ENCODE assay signal across 8 mouse cellular contexts in genomic region chr2:92372767-92373436, GRCm38 (mm10). TPM values are rescaled to one million over a fixed set of nuclear protein-coding genes. Genes with fewer than 3 reads are reported as not detected.
DNase-seq lines count a peak whose midpoint lies in the region; ATAC-seq lines count a peak whose summit lies in the region.
"Had no signal": no experiment of that assay in that cellular context is flagged by ENCODE, and none has a peak within 500 bp of the region (broad histone marks: within the 10 kb centered on the region; RNA-seq: fewer than 3 reads in every experiment).

No protein-coding gene starts in this region.

- H3K4me2 ChIP-seq in embryonic facial prominence, embryonic 11.5 days (ENCODE audit: low read depth, low read length) = no peak overlapping the region
- H3K4me2 ChIP-seq in kidney, embryonic 16.5 days (replicated peaks; ENCODE audit: low read depth, low read length) = peak overlapping the region; percentile 69; the same call in 1 of the 2 replicates
- no peak overlapping the region for H3K4me2 ChIP-seq in stomach, embryonic 16.5 days (ENCODE audit: low read depth, low read length)
- H3K4me2 ChIP-seq: liver, embryonic 15.5 days had no signal

- no peak overlapping the region for H3K9ac ChIP-seq in embryonic facial prominence, embryonic 11.5 days (replicated peaks; ENCODE audit: low read length)
- peak overlapping the region; percentile 35 for H3K9ac ChIP-seq in kidney, embryonic 16.5 days (replicated peaks; ENCODE audit: low read length)
- H3K9ac ChIP-seq in stomach, embryonic 16.5 days (ENCODE audit: low read length) = peak overlapping the region; percentile 34
- H3K9ac ChIP-seq: liver, embryonic 15.5 days had no signal

- no peak overlapping the region for H3K4me3 ChIP-seq in embryonic facial prominence, embryonic 11.5 days (ENCODE audit: low read depth, low read length)
- H3K4me3 ChIP-seq in kidney, embryonic 16.5 days (ENCODE audit: low read length) = no peak overlapping the region
- no peak overlapping the region for H3K4me3 ChIP-seq in stomach, embryonic 16.5 days (replicated peaks; ENCODE audit: low read length)
- H3K4me3 ChIP-seq: liver, embryonic 15.5 days had no signal

- no peaks in the 10 kb centered on the region for H3K36me3 ChIP-seq in embryonic facial prominence, embryonic 11.5 days (replicated peaks; ENCODE audit: control insufficient read depth, insufficient read depth, low read depth, low read length)
- no peaks in the 10 kb centered on the region for H3K36me3 ChIP-seq in kidney, embryonic 16.5 days (ENCODE audit: insufficient read depth, low read length)
- H3K36me3 ChIP-seq in stomach, embryonic 16.5 days (ENCODE audit: control insufficient read depth, insufficient read depth, low read length) = no peaks in the 10 kb centered on the region

- H3K27me3 ChIP-seq in embryonic facial prominence, embryonic 11.5 days (ENCODE audit: control insufficient read depth, insufficient read depth, low read length) = peaks cover 10% of the 10 kb centered on the region; the same call in 1 of the 2 replicates
- 0 out of 2 replicates have a peak, but pooled peaks cover 7% of the 10 kb centered on the region for H3K27me3 ChIP-seq in kidney, embryonic 16.5 days (ENCODE audit: insufficient read depth, low read length)
- H3K27me3 ChIP-seq in stomach, embryonic 16.5 days (ENCODE audit: control insufficient read depth, insufficient read depth, low read length) = peaks cover 9% of the 10 kb centered on the region; the same call in 1 of the 2 replicates

- H3K9me3 ChIP-seq in embryonic facial prominence, embryonic 11.5 days (replicated peaks; ENCODE audit: control insufficient read depth, low read length) = no peaks in the 10 kb centered on the region
- H3K9me3 ChIP-seq in kidney, embryonic 16.5 days (ENCODE audit: low read length) = no peaks in the 10 kb centered on the region
- H3K9me3 ChIP-seq in stomach, embryonic 16.5 days (replicated peaks; ENCODE audit: control insufficient read depth, low read length) = no peaks in the 10 kb centered on the region
- H3K9me3 ChIP-seq: liver, embryonic 15.5 days had no signal

- peak overlapping the region; percentile 15; the same call in 1 of the 2 replicates for H3K27ac ChIP-seq in embryonic facial prominence, embryonic 11.5 days (replicated peaks; ENCODE audit: low read depth, low read length)
- H3K27ac ChIP-seq in kidney, embryonic 16.5 days (ENCODE audit: low read length) = peak overlapping the region; percentile 96
- H3K27ac ChIP-seq in stomach, embryonic 16.5 days (ENCODE audit: low read length) = peak overlapping the region; percentile 90
- H3K27ac ChIP-seq: liver, embryonic 15.5 days had no signal

- no peak for ATAC-seq in embryonic facial prominence, embryonic 11.5 days (replicated peaks; ENCODE audit: insufficient number of reproducible peaks, low FRiP score, low TSS enrichment, low read depth)
- ATAC-seq in kidney, embryonic 16.5 days (ENCODE audit: low FRiP score, low TSS enrichment) = no peak
- no peak for ATAC-seq in stomach, embryonic 16.5 days (ENCODE audit: insufficient read depth, low FRiP score)
- no peak for ATAC-seq in erythroid progenitor cell, adult 5-6 weeks (replicated peaks; ENCODE audit: low FRiP score, poor library complexity, severe bottlenecking)

- peaks cover 11% of the 10 kb centered on the region for H3K4me1 ChIP-seq in embryonic facial prominence, embryonic 11.5 days (ENCODE audit: control insufficient read depth, insufficient read depth, low read length)
- peaks cover 57% of the 10 kb centered on the region for H3K4me1 ChIP-seq in kidney, embryonic 16.5 days (ENCODE audit: insufficient read depth, low read length)
- peaks cover 45% of the 10 kb centered on the region for H3K4me1 ChIP-seq in stomach, embryonic 16.5 days (ENCODE audit: control insufficient read depth, insufficient read depth, low read length)

- peak; percentile 69 for DNase-seq in ovary, postnatal 36 days (ENCODE audit: low spot score)
- no peak for DNase-seq in ovary, postnatal 14 days (ENCODE audit: low spot score)
- peak; percentile 2 for DNase-seq in embryonic facial prominence, embryonic 11.5 days (ENCODE audit: low spot score)
- no peak for DNase-seq in heart, postnatal 4 days

- 43% methylated on average over 9 of the region's 9 CpGs for WGBS in embryonic facial prominence, embryonic 11.5 days
- 37% methylated on average over 9 of the region's 9 CpGs for WGBS in kidney, embryonic 16.5 days
- WGBS in stomach, embryonic 16.5 days = 48% methylated on average over 9 of the region's 9 CpGs

RNA-seq across cellular contexts. Expression of gene Pex16, which starts 1.6 kb away (rescaled TPM):
- polyA plus RNA-seq in embryonic facial prominence, embryonic 11.5 days (2014; fragmentation: Nextera tagmentation; extraction: Ambion mirVana) = 11.7 and 14.3 TPM in 2 replicates
- polyA plus RNA-seq in kidney, embryonic 16.5 days (2015; fragmentation: Nextera tagmentation; extraction: Ambion mirVana) = 29.8 and 35.7 TPM in 2 replicates
- polyA plus RNA-seq in stomach, embryonic 16.5 days (2015; fragmentation: Nextera tagmentation; extraction: Ambion mirVana) = 27.8 and 31.9 TPM in 2 replicates
- 13.3 TPM in 1 of 2 replicates, not detected in the other for total RNA-seq in erythroid progenitor cell, adult 5-6 weeks (2015; ENCODE audit: low replicate concordance)
- 3.3 and 4.2 TPM in 2 replicates for total RNA-seq in erythroid progenitor cell, adult 5-6 weeks (2017; ENCODE audit: low replicate concordance)
- 10 to 100 TPM; 20.8 to 22.2 TPM for total RNA-seq in heart, postnatal 4 days (2021)

RNA-seq across cellular contexts. Expression of gene Large2, which starts 1.8 kb away (rescaled TPM):
- 5.8 and 6.6 TPM in 2 replicates for polyA plus RNA-seq in embryonic facial prominence, embryonic 11.5 days (2014; fragmentation: Nextera tagmentation; extraction: Ambion mirVana)
- polyA plus RNA-seq in kidney, embryonic 16.5 days (2015; fragmentation: Nextera tagmentation; extraction: Ambion mirVana) = 34.9 and 35.8 TPM in 2 replicates
- polyA plus RNA-seq in stomach, embryonic 16.5 days (2015; fragmentation: Nextera tagmentation; extraction: Ambion mirVana) = 12.6 and 15.5 TPM in 2 replicates
- total RNA-seq in erythroid progenitor cell, adult 5-6 weeks (2015; ENCODE audit: low replicate concordance) = not detected in 2 replicates
- not detected in 2 replicates for total RNA-seq in erythroid progenitor cell, adult 5-6 weeks (2017; ENCODE audit: low replicate concordance)
- total RNA-seq in heart, postnatal 4 days (2021) = under 1 TPM; 0.29 to 0.70 TPM

RNA-seq across cellular contexts. Expression of gene 1700029I15Rik, which starts 9.4 kb away (rescaled TPM):
- polyA plus RNA-seq in embryonic facial prominence, embryonic 11.5 days (2014; fragmentation: Nextera tagmentation; extraction: Ambion mirVana) = 1.6 and 1.9 TPM in 2 replicates
- 3.1 and 4.4 TPM in 2 replicates for polyA plus RNA-seq in kidney, embryonic 16.5 days (2015; fragmentation: Nextera tagmentation; extraction: Ambion mirVana)
- 3.5 and 5.4 TPM in 2 replicates for polyA plus RNA-seq in stomach, embryonic 16.5 days (2015; fragmentation: Nextera tagmentation; extraction: Ambion mirVana)
- 1.3 TPM in 1 of 2 replicates, not detected in the other for total RNA-seq in erythroid progenitor cell, adult 5-6 weeks (2015; ENCODE audit: low replicate concordance)
- total RNA-seq in erythroid progenitor cell, adult 5-6 weeks (2017; ENCODE audit: low replicate concordance) = not detected in 2 replicates
- total RNA-seq in heart, postnatal 4 days (2021) = 1 to 10 TPM; 1.2 to 1.7 TPM

RNA-seq across cellular contexts. Expression of gene Mapk8ip1, which starts 28.2 kb away (rescaled TPM):
- 18.8 and 21.9 TPM in 2 replicates for polyA plus RNA-seq in embryonic facial prominence, embryonic 11.5 days (2014; fragmentation: Nextera tagmentation; extraction: Ambion mirVana)
- polyA plus RNA-seq in kidney, embryonic 16.5 days (2015; fragmentation: Nextera tagmentation; extraction: Ambion mirVana) = 28.9 and 30.4 TPM in 2 replicates
- polyA plus RNA-seq in stomach, embryonic 16.5 days (2015; fragmentation: Nextera tagmentation; extraction: Ambion mirVana) = 12.5 and 14.9 TPM in 2 replicates
- total RNA-seq in erythroid progenitor cell, adult 5-6 weeks (2015; ENCODE audit: low replicate concordance) = not detected in 2 replicates
- total RNA-seq in erythroid progenitor cell, adult 5-6 weeks (2017; ENCODE audit: low replicate concordance) = 0.13 TPM in 1 of 2 replicates, not detected in the other
- 1 to 10 TPM; 7.9 to 8.1 TPM for total RNA-seq in heart, postnatal 4 days (2021)

Comparison
In these comparisons a context has a peak if more than half of its experiments do, and no peak if none do; other contexts are left out.
1. DNase-seq: peak in ovary, postnatal 36 days (single experiment) and embryonic facial prominence, embryonic 11.5 days (single experiment); none in ovary, postnatal 14 days (single experiment) and heart, postnatal 4 days (single experiment).
2. H3K27ac ChIP-seq: peak in every context shown above with its lines; median percentile 96 in kidney, embryonic 16.5 days; 90 in stomach, embryonic 16.5 days; 15 in embryonic facial prominence, embryonic 11.5 days.